Mouse (Mus musculus) olfactory bulb, adult 2 months (tissue): ENCODE measurements at regions not wholly inside any gene's neighbourhood (a gene's known extent, or its start where the extent isn't known, plus 50 kb on each side); places are given as distances from the start of the nearest gene placed in this dataset.

Source experiments
- CTCF ChIP-seq: fragments of 200-500 bp; IDR thresholded peaks from 2 replicates; pipeline ENCODE4 v1.5.1; 2012; ENCODE audit warnings: low read depth, mild to moderate bottlenecking, low read length, moderate library complexity; ENCODE audit not compliant: insufficient read depth
- POLR2A ChIP-seq: fragments of 200-500 bp; IDR thresholded peaks from 2 replicates; pipeline ENCODE4 v1.6.1; 2012; ENCODE audit warnings: mild to moderate bottlenecking, low read depth, low read length, moderate library complexity; ENCODE audit not compliant: insufficient read depth

GRCm38 (mm10) chr12:92619120-92619519, 770.2 kb upstream of the Sel1l start:
- no peak for TF ChIP-seq CTCF
- no peak for TF ChIP-seq POLR2A
